Mouse (Mus musculus) small intestine, adult 2 months (tissue): ENCODE data around the gene Paqr4.

Source experiments
- CTCF ChIP-seq: fragments of 200-500 bp; IDR thresholded peaks from 2 replicates; pipeline ENCODE4 v1.5.1; 2012; ENCODE audit warnings: low read depth, mild to moderate bottlenecking, control low read depth, inconsistent platforms, low read length, moderate library complexity, mixed read lengths; ENCODE audit not compliant: insufficient replicate concordance, insufficient read length; ENCODE audit errors: extremely low read depth
- POLR2A ChIP-seq: fragments of 200-500 bp; IDR thresholded peaks from 2 replicates; pipeline ENCODE4 v1.6.1; 2012; ENCODE audit warnings: low read depth, mild to moderate bottlenecking, control low read depth, inconsistent platforms, low read length, moderate library complexity

DNA sequence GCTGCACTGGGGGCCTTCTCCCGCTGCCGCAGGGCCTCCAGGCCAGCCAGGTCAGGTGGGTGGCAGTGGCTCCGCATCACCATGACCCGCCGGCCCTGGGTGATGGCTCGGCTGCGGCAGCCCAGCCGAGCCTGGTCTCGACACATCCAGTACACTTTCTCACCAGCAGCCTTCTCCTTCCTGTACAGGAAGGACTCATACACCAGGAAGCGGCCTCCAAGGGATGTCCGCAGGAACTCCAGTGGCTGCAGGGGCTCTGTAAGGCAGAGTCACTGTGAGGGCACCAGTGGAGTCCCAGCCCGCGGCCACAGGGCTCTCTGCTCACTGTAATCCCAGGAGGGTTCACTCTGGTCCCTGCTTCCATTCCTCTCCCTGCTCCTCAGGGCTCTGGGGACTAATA lies 15.0 kb upstream of the Paqr4 start:
- TF ChIP-seq CTCF (no peak), POLR2A (no peak)
